Mouse (Mus musculus) cerebellum, postnatal 14 days (tissue): Measurements from ENCODE around the gene Dzip1.

ENCODE experiments used
- DNase-seq, 2 experiments: peaks; one replicate each; pipeline ENCODE4 v3.0.0; 2021; ENCODE audit warnings: mixed read lengths in 2 of 2

Gene Dzip1

DNA sequence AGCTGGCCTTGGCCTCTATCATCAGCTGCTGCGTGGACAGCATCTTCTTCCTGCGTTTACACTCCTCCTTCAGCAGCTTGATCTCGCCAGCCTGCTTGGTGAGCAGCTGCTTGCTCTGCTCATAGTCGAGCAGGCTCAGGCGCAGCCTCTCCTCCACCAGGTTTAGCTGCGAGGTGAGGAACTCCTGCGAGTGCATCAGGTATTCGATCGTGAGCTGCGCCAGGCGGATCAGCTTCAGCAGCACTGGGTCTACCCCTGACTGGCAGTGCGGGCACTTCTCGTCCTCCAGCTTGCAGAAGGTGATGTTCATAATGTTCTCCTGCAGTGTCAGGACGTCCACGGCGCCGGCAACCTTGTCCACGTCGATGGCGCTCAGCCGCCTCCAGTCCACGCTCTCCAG lies 3.0 kb downstream of the Dzip1 start:
- peak; percentile 26 to 29 for DNase-seq

DNA sequence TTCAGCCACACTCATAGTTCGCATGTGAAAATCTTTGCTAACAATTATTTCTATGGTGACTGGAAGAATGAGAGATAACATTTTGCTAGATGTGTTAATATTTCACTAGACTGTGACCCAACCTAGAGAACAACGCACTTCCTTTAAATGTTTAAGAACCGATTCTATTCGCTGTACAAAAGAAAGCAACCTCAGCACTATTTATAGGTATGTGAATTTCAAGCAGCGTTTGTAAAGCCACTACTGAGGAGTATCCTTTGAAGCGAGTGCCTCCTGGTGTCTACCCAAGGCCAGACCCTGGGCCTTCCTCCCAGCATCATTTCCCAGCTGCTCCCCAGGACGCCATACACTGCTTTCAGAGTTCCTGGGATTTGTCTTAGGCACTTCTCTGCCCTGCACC lies 4.6 kb downstream of the Dzip1 start:
- DNase-seq = no peak

DNA sequence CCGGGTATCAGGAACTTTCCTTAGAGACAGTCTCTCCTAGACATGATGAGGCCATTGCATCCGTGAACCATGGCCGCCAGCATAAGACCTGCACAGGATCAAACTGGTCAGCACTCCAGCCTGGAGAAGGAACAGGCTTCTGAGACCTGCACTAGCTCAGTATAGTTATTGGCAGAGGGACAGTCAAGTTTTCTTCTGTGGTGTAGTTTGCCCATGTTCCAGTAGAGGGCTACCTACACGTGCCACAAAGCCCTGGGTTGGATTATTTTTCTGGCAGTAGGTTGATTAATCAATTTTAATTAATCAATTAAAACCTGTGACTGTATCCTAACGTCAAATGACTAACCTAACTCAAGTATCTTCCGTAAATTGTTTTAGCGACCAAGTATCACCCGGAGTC lies 6.2 kb downstream of the Dzip1 start:
- peak; percentile 41 to 45 for DNase-seq

DNA sequence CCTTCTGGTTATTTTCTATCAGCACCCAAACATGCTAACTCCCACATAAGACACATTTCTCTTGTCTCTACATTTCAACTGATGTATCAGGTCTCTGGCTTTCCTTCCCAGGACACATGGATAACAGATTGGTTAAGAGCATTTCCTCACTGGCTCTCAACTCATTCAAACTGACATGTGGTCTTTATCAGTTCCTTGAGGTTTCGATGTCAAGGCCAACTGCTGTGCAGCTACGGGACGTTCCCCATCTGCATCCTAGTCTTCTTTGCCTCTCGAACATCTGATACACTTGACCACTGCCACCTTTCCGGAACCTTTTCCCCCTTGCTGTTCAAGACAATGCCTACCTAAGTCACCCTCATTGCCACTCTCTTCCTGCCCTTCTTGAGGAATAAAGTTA lies 11.6 kb downstream of the Dzip1 start:
- DNase-seq = no peak

DNA sequence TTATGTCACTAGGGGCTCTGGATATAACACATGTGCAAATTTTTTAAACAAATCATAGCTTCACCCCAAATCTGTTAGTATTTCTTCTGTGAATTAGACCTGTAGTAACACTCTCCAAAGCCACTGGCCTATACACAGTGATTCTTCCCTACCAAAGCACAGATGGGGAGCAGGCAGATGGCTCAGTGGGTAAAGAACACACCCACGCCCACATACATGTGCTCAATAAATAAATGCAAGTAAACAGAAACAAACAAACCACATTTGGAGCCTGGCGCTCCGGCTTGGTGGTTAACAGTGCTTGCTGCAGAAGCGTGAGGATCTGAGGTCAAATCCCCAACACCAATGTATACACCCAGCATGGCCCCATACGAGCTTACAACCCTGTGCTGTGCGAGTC lies 13.7 kb downstream of the Dzip1 start:
- DNase-seq = no peak

DNA sequence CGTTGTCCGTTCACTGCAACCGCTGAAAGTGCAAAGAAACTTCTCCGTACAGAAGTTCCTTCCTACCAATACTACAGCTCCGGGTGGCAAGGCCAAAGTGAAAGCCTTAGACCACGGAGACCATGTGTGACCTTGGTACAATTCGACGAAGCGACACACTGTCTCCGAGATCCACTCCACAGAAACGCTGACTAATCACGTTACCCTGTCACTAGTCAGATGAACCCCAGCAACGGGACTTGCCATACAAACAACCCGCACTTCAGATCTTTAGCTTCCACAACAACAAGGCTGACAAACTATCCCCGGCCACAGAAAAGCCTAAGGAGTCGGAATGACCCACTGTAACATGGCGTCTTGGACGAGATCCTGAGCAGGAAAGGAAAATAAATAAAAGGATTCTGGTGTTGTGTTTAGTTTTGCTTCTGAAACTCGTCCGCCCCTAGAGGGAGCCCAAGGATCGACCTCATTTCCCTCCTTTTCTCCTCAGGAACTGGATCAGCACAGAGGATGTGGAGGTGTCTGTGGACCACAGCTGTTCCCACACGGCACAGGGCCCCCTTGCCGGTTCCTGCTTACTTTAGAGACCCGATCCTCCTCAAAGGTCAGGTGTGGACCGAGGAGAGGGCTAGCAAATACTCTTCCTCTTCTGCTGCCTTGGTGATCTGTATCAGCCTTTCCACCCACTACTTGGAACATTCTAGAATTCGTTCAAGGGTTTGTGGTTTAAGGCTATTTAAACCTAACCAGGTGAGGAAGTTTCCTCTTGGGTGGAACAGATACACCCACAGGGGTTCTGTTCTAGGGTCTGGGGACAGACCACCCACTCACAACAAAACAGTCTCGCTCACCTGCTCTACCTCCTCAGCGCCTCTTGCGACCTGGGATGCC lies 14.7 kb downstream of the Dzip1 start:
- DNase-seq = peak; percentile 66 to 79

DNA sequence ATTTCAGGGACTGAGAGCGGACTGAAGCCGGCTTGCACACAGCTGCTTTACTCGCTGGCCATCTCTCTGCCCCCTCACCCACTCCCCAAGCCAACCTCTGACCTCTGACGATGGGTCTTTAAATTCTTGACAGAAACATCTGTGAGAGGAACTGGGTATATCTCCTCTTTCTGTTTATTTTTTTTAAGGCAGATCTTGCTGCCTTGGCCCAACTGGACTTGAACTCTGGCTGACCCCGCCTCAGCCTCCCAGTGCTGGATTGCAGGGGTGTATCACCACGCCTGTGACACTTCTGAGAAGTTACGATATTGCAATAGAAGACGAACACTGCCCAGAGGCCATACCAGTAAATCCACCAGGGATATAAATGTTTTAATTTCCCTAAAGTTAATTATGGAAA lies 15.4 kb downstream of the Dzip1 start:
- no peak for DNase-seq

DNA sequence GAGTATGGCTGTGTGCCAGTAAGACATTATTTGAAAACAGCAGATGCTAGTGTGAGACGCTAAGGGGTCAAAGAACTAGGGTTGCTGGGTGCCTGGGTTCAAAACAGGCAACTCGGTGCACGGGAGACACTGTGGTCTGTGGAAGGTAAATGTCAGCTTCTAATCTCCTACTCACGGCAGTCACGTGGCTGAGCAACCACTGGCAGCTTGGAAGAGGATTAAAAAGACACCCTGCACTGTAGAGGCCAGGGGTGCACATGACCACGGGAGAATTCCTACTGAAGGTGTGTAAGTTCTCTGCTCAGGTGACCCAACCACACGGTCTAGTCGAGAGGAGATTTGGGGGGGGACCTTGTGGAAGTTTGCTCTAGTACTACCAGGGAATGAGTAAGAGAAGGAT lies 17.7 kb downstream of the Dzip1 start:
- DNase-seq = no peak

DNA sequence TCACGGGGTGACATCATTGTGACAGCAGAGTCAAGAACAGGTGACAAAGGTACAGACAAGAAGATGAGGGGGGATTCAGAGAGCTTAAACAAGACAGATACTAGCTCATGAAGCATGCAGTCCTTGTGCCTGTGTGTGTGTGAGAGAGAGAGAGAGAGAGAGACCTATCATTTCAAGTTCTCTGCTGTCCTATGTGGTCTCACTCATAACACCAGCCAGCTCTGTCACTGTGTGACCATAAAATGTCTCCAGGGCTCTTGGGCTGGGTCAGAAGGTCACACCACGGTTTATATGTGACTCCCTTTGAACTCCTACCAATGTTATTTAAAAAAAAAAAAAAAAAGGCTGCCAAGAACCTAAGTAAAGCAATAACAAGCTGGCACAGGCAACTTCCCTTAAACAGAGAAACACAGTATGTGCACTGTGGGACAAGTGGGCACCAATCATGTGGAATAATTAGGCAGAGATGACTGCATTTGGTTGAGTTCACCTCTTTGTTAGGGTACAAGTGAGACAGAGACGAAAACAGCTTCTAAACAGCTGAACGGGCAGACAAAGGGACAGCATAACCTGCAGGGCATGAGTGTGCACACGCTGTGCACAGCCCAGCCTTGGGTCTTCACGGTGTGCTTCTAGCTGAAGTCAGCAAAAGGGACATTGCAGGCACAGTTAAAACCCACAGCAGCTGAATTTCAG lies 21.2 kb downstream of the Dzip1 start:
- DNase-seq = no peak

DNA sequence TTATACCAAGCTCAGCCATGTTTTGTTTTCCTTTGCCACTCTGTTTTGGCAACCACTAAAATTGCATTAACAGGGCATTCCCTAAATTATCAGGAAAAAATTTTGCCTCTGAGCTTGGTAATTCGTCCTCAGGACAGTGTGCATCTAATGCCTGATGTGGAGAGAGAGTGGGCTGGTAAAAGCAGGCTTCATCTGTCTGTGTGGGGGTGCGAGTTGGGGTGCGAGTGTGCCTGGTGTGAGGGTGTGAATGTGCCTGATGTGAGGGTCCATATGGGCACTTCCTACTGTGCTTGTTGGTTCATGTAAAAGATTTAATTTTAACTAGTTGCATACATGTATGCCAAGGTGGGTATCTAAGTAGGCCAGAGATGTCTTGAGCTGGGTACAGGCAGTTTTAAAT lies 21.9 kb downstream of the Dzip1 start:
- DNase-seq = no peak

DNA sequence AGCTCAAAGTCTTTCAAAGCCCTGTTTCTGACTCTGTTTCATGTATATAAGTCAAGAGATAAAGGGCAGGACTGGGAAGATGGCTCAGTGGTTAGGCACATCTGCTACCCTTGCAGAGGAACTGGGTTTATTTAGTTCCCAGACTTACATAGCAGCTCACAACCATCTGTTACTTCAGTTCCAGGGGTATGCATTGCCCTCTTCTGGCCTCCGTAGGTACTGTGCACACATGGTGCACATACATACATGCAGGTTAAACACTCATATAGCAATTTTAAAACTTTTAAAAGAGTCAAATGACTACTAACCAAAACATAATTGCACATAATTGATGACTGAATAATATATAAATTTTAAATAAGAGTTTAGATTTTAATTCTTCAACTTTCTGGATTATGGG lies 24.3 kb downstream of the Dzip1 start:
- no peak for DNase-seq

DNA sequence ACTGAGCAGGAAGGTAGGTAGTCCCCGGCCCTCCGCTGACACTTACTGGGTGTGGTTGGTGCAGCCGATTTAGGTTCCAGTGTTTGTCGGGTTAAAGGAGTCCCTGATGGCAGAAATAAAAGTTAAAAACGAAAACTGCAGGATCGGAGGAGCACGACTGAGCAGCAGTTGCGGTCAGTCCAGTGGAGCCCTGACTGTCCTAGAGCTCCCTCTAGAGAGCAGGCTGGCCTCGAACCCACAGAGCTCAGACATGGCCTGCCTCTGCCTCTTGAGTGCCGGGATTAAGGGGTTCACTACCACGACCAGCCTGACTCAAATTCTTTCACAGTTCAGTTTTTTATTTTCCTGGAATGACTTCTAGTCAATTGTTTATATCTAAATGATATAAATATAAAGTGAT lies 25.3 kb downstream of the Dzip1 start:
- no peak for DNase-seq

DNA sequence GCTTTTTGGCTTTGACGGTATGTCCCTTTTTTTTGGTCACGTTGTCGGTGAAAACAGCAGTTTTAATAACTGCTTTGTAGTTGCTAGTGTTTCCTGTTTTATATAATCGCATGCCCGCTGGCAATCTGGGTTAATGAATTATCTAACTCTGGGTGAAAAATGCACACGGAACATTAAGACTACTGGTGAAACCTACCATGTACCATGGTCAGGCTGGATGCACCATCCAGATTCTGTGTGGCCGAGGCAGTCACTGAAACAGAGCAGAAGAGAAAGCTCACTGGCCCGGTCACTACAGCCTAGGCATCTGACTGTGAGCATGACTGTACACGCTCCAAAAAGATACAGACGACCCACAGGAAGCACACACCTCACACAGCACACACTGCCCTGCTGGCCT lies 29.6 kb downstream of the Dzip1 start:
- DNase-seq = no peak

DNA sequence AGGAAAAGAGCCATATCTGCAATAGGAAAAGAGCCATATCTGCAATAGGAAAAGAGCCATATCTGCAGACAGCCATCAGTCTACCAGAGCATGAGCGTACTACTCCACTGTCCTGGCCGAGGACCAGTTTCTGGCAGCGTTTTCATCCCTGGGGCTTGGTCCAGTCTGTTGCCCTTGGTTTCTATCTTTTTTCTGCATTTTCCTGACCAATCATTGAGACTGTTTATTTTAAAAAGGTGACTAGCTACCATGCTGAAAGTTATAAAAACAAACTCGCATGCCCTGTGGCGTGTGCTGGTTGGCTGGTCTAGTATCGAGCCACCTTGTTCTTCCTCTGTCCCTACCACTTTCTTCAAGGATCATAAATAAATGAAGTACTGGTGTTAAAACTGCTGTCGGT lies 30.0 kb downstream of the Dzip1 start:
- DNase-seq = peak; percentile 42 to 45

DNA sequence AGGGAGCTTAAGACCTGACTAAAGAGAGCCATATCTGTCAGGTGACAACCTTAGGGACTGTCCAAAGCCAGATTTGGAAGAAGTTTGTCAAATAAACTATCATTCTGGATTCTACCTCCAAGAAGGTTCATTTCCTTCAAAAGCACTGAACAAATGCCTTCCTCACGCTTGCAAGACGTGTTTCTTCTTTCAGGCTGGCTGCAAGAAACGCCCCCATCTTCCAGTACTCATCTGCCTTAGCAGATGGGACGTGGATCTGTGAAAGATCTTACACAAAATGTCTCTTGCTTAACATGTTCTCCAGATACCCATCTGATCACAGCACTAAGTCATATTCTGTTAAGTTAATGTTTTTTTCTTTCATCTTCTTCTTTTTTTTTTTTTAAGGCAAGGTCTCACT lies 35.2 kb downstream of the Dzip1 start:
- DNase-seq = no peak

DNA sequence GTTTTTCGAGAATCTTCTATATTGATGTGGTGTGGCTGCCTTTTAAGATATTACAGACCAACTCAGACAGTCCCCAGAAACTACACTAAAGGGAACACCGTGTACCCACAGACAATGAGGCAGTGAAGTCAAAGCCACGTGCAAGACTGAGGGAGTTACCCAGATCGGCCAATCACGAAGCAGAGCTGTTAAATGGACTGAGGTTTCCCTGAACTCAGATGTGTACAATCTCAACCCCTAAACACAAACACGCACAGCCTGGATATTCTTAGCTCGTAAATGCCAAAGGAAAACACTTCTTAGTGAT lies 41.1 kb downstream of the Dzip1 start:
- DNase-seq = no peak

DNA sequence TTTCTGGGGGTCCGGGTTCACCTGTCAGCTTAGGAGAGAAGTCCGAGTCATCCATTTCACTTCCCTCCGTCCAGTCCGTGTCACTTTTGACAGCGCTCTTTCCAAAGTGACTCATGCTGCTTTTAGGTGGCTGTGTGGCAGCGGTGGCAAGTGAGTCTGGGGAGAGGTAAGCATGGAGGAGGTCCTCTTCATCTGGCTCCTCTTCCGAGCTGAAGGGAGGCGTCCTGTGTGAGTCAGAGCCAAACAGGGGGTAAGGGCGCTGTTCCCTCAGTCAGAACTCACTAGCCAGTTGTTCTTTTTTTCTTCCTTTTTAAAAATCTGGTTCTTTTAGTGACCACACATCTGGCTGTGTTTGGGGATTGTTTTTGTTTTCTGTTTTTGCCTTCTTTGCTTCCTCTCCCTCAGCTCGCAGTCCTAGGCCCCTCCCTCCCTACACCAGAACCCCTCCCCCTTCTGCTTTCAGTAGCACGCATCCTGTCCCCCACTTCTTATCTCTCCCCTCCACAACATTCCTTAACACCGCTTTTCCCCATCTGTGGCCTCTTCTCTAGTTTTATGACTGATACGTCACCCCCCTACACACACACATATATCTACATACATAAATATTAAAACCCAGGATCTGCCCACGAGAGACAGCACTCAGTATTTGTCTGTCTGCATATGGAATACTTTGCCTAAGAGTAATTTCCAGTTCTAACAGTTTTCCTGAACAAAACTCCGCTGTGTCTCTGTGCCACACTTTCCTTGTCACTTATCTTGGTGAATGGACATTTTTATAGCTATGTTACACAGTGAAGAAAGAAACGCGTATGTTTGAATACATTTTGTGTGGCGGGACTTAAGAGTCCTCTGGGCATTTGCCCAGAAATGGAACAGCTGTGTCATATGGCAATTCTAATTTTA lies 41.7 kb downstream of the Dzip1 start:
- DNase-seq = no peak

DNA sequence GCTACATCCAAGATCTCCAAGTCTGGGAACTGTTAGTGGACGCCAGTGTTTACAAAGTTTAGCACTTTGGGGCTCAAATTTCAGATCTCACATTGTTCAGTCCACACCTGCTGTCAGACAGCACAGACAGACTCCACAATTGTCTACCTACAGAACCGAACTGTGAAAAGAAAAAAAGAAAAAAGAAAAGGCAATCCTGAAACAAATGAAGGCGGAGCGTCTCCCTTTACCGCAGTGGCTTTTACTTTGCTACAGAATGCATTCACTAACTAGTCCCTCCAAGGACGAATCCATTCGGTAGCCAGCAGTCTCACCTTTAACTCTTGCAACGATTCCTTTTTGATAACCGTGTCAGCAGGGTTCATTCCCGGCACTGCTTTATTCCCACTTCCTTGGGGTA lies 44.6 kb downstream of the Dzip1 start:
- no peak for DNase-seq

DNA sequence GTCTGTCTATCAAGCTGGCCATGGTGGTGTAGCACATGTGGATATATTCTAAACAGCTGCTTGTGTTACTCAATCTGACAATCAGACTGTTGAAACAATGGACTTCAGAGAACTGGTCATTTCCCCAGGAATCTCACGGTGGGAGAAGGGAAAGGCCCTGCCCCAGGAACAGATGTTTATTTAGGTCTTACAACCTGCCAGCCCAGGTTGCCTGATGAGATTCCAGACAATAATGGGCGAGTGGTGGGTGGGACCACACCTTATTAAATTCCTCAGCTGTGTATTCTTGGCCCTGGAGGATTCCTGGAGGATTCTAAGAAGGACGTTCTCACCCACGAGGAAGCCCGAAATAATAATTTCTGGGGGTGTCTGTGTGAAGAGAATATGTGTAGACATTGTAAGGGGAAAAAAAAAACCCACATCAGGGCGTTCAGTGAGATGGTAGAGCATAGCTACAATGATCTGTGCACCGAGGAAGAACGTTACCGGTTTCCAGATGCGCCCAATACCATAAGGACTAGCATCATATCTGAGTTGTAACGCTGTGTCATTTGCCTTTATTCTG lies 46.8 kb downstream of the Dzip1 start:
- no peak for DNase-seq

DNA sequence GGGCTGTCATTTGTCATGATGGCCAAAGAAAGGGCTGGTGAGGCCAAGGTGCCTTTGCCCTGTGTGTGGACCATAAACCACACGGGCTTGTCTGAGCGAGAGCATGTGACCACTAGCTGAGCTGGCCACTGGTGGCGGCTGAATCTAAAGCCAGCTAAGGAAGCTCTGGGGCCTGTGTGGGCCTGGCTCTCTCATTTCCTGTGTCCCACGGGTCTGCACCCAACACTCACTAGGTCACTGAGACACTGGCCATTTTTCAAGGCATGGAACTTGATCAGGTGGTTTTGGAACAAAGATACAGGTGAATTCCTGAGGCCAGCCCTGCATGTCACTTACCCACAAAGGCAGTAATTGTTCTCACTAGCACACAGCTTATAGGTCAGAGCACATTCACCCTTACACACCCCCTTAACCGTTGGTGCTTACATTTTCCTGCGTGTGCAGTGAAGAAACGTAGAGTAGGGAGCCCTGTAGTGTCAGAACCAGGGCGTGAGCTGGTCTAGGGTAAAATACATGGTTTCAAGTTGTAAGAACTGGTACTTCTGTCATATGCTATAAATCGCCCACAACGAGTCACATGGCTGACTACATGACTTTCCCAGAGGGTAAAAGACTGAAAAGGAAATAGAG lies 50.4 kb downstream of the Dzip1 start:
- no peak for DNase-seq

DNA sequence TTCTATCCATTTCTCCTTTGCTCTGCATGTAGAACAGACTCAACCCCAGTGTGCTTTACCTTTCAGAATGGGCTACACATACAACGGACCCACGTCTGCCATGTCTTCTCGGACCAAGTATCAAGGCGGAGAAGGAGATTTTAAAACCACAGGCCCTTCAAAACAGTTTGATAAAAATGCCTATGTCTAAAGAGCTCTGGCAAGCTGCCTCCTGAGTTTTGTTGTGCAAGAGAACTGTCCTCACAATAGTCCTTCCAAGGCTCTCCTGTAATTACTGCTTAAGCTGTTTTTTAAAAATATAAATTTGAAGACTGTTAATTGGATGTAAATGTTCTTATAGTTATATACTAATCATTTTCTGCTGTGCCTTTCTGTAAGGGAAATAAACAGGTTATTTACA lies 51.1 kb downstream of the Dzip1 start:
- DNase-seq = no peak

DNA sequence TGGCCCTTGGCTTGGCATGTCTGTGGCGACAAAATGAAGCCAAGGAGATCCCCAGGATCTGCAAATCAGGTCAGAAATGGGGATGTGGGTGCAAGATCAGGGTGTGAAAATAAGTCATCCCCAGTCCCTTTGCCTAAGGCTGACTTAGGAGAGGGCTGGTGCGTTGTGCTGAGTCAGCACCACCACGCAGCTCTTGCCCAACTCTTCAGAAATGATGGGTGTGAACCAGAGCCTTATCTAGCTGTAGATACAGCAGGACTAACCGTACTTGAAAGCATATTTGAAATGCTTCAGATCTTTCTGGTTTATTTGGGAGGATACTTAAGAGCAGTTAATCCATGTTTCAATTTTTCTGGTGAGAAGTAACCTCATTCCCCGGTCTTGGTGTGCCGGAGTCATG lies 55.5 kb downstream of the Dzip1 start:
- DNase-seq = no peak
